Mouse (Mus musculus) layer of hippocampus, adult 2 months (tissue): ENCODE results near the gene Tox2. TPM values are rescaled to one million over a fixed set of nuclear protein-coding genes. Genes with fewer than 3 reads are reported as not detected.

Source experiments
- DNase-seq, 2 experiments: peaks; one replicate each; pipeline ENCODE4 v3.0.0; 2022; ENCODE audit warnings: low spot score in 2 of 2
- H3K27ac ChIP-seq: fragments of 200-600 bp; 2 replicates; pipeline ENCODE4 v1.8.1; 2022
- H3K4me3 ChIP-seq: fragments of 200-600 bp; 2 replicates; pipeline ENCODE4 v1.8.1; 2022; ENCODE audit warnings: mild to moderate bottlenecking
- CTCF ChIP-seq: fragments of 200-600 bp; conservative IDR thresholded peaks from 2 replicates; pipeline ENCODE4 v1.8.1; 2022; ENCODE audit warnings: antibody characterized with exemption, mild to moderate bottlenecking, moderate library complexity
- total RNA-seq, 2 experiments: library from RNA; stranded (reverse); gene quantifications; 2 replicates each; pipeline ENCODE4 v1.2.3; 2021

The Tox2 gene
- total RNA-seq, 2 experiments from 2014 or later: 20.8 to 21.3 TPM

DNA sequence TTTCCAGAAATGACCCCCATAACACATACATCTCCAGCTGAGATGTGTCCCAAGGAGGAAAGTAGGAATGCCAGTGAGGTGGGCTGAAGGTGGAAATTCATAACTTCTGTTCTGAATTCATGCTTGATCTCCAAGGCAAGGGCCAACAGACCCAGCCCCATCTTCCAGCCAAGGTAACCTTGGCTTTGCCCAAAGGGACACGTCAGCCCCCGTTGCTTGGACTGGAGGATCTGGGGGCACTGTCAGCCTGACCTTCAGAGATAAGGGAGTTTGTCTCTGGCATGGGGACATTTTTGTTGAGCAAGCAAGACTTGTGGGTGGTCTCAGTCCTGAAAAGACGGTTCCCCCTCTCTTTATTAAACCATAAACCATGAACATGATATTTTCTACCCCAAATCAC, 15.2 kb downstream of the Tox2 start:
- no peak for DNase-seq
- Histone ChIP-seq H3K4me3 (no peak overlapping the region), H3K27ac (no peak overlapping the region)
- TF ChIP-seq CTCF: no peak

DNA sequence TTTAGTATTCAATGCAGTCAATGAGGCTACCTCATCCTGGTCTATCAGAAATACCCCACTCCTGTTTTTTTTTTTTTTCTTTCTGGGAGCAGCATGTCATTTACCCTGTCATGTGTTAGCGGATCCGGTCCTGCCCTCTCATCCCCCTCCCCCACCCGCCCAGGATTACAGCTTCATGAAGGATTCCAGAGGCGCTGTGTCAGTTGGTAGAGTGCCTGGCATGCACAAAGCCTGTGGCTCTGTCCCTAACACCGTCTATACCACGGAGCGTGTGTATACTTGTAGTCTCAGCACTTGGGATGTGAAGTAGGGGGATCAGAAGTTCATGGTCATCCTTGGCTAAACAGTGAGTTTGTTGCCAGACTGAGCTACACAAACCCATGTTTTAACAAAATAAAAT, 15.6 kb downstream of the Tox2 start:
- H3K4me3 ChIP-seq: no peak overlapping the region
- no peak for DNase-seq
- no peak overlapping the region for H3K27ac ChIP-seq
- TF ChIP-seq CTCF: no peak

DNA sequence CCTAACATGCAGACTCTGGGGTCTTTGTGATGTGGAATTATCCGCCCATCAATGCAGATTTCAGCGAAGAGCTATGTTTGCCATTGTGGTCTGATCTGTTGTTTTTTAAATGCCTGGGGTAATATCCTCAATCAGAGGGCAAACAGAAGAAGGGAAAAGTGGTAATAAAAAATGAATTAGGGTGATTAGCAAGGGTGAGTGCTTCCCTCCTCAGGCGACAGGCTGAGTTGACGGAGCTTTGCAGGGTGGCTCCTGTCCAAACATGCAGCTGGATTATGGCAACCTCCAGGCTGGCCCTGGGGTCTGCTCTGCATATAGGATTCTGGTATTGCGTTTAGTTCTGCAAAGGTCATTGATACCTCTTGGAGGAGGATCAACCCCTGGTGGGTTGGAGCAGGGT, 16.5 kb downstream of the Tox2 start:
- Histone ChIP-seq H3K4me3 (no peak overlapping the region), H3K27ac (no peak overlapping the region)
- no peak for DNase-seq
- no peak for TF ChIP-seq CTCF

DNA sequence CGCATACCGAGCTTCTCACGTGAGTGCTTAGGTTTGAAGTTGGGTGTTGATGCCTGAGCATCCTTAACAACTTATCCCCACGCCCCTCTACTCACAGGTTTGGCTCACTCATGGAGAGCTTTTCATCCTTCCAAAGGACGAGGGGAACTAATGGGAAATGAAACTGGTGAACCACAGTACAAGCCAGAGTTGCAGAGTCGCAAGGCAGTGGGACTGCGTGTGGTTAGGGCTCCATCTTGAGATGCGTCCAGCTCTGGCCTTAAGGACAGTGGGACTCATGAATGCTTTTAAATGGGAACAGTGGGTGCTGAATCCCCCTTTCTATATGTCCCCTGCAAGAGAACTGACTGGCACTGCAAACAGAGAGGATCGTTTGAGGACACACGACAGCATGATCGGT, 17.8 kb downstream of the Tox2 start:
- Histone ChIP-seq H3K4me3 (no peak overlapping the region), H3K27ac (no peak overlapping the region)
- no peak for TF ChIP-seq CTCF
- DNase-seq: no peak

DNA sequence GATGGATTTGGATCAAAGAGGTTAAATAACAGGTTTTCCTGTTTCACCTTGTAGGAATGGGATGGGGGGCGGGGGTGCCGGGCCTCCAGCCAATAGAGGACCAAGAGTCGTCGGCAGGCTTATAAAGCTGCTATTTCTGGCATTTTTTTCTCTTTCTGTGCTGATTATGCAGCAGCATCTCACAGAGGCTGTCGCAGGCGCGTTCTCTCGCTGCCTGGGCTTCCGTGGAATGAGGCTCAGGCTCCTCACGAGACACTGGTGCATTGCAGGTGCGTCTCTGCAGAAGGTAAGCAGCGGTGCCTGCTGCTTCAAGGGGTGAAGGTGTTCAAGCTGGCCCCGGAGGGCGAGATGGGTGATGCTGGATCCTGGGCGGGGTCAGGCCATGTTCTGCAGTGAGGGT, 22.4 kb downstream of the Tox2 start:
- Histone ChIP-seq H3K4me3 (no peak overlapping the region), H3K27ac (peak overlapping the region; percentile 14; the same call in 1 of the 2 replicates)
- no peak for TF ChIP-seq CTCF
- DNase-seq: no peak

DNA sequence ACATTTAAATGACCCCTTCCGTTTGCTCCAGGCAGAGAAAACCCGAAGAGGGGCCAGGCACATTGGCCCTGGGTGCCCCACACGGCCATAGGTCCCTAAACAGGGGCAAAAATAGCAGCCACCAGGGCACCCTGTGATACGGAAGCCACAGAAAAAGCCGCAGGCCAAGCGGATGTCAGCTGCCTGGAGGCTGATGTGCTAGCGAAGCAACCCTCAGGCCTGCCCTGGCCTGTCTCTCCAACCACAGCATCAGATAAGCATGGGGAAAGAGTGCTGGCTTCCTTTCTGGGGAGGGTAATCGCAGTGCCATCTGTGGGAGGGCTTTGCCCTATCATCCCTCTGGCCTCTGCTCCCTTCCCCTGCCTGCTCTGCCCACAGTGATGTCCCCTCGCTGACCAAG, 26.1 kb downstream of the Tox2 start:
- Histone ChIP-seq H3K27ac (no peak overlapping the region), H3K4me3 (no peak overlapping the region)
- no peak for TF ChIP-seq CTCF
- no peak for DNase-seq

DNA sequence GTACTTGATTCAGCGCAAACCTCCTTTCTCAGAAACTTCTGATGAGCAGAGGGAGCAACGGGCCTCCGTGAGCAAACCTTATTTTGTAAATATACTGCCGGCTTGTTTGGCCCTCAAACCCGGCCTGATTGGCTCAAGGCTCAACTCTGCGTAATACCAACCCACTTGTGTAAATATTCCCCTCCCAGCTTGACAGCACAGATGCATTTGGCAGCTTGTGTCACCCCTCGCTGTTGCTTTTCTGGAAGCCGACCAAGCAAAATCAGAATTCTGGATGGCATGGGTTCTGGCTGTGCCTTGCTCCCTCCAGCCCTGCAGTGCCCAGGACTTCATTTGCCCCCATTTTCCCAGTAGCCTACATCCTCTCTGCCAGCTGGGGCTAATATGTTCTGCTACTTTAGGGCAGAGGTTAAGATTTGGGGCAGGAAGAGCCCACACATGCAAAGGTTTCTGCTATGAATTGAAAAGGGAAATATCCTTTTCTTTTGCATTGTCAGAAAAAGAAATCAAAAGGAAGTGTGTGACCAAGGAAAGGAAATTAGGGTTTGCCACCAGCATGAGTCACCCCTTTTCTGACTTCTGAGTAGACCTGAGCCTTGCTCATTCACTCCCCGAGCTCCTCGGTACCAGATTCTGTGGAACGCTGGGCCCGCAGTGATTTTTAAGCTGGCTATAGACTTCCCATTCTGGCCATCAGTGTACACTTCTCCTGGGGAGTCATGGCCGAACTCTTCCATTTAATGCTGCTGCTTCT, 29.0 kb downstream of the Tox2 start:
- Histone ChIP-seq H3K27ac (no peak overlapping the region), H3K4me3 (no peak overlapping the region)
- peak; percentile 59 to 63 for DNase-seq
- TF ChIP-seq CTCF: no peak

DNA sequence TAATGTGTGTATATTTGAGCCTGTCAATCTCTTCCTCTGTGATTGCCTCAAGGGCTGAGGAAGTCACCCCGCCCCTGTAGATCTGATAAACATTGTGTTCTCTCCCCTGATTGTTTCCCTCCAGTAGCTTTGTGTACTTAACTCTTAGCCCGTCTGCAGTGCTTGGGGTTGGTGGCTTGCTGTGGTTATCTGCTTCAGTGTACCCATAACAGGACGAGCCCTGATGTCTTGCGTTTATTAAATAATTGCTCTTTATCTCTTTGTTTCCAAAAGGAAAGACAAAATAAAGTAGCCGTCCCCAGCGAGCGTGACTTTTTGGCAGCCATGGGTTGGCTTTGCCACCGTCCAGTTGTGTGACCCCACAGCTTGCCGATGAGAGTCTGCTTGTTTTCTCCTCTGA, 30.7 kb downstream of the Tox2 start:
- Histone ChIP-seq H3K27ac (no peak overlapping the region), H3K4me3 (no peak overlapping the region)
- no peak for TF ChIP-seq CTCF
- DNase-seq: no peak

DNA sequence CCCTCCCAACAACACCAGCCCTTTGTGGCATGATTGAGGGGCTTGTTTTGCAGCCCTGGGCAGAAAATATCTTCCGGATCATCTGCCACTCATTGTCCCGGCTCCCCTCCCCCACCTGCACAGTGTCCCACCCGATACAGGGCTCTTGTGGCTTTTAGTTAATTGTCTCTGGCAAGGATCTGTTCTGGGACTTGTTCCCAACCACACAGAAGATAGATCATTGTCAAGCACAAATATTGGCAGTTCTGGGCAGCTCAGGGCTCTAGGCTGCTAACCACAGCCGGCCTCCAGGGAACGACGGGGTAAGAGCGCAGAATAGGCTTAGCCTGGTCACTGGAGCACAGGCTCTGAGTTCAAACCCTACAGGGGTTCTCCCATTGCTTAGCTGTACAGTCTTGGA, 33.1 kb downstream of the Tox2 start:
- H3K27ac ChIP-seq: peak overlapping the region; percentile 32; the same call in 1 of the 2 replicates
- H3K4me3 ChIP-seq: no peak overlapping the region
- peak; percentile 20; the same call in 1 of the 2 replicates for TF ChIP-seq CTCF
- peak; percentile 35 to 39 for DNase-seq

DNA sequence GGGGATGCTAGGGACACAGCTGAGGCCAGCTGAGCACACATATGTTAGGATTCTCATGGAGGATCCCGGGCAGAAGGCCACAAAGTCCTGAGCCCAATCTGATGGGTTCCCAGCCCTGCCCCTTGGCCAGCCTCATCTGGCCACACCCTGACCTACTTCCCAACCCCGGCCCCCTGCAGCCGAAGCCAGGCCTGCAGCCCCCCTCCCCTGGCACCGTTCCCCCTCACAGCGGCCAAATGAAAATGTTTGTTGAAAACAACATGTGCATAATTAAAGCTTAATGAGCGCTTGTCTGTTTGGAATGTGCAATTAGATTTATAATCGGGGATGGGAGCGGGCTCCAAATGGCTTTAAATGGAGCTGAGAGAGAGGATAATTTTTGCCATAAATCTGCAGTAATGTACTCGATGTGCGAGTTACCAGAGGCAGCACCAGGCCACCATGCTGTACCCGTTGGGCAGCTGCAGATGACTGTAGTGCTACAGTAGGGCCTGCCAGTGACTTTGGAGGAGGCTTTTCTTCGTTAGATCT, 35.1 kb downstream of the Tox2 start:
- no peak overlapping the region for H3K4me3 ChIP-seq
- DNase-seq: peak; percentile 28 to 45
- H3K27ac ChIP-seq: no peak overlapping the region
- TF ChIP-seq CTCF: no peak

DNA sequence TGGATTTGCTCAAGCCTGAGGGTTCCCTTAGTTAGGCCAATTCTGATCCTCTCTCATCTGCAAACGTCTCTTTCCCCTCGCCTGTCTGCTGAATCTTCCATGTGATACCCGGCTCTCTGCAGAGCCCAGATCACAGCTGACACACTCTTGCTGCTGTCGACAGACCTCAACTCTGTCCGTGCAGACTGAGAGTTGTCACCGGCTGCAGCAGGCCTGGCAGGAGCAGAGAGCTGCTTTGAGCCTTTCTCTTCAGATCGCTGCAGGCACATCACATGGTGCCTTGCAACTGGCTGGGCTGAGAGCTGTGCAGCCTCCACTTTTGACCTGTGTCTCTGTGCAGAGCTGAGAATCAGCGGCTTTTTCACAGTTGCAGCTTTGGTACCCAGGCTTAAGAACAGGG, 37.0 kb downstream of the Tox2 start:
- Histone ChIP-seq H3K4me3 (no peak overlapping the region), H3K27ac (no peak overlapping the region)
- TF ChIP-seq CTCF: no peak
- no peak for DNase-seq

DNA sequence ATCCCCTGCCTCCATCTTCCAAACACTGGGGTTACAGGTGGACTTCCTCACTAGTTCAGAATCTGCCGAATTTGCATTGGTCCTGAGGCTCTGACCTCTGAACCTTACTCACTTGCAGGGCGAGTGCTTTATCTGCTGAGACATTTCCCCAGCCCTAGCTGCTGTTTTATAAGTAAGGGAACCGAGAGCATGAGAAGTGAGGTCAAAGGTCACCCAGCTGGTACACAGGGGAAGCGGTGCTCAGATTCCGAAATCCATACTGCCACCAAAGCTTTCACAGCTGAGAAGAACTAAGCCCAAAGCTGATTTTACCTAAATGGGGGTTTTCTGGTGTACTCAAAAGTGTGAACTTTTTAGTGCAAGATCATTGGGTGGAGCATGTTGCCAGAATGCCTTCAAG, 38.9 kb downstream of the Tox2 start:
- no peak for DNase-seq
- Histone ChIP-seq H3K27ac (no peak overlapping the region), H3K4me3 (no peak overlapping the region)
- TF ChIP-seq CTCF: no peak

DNA sequence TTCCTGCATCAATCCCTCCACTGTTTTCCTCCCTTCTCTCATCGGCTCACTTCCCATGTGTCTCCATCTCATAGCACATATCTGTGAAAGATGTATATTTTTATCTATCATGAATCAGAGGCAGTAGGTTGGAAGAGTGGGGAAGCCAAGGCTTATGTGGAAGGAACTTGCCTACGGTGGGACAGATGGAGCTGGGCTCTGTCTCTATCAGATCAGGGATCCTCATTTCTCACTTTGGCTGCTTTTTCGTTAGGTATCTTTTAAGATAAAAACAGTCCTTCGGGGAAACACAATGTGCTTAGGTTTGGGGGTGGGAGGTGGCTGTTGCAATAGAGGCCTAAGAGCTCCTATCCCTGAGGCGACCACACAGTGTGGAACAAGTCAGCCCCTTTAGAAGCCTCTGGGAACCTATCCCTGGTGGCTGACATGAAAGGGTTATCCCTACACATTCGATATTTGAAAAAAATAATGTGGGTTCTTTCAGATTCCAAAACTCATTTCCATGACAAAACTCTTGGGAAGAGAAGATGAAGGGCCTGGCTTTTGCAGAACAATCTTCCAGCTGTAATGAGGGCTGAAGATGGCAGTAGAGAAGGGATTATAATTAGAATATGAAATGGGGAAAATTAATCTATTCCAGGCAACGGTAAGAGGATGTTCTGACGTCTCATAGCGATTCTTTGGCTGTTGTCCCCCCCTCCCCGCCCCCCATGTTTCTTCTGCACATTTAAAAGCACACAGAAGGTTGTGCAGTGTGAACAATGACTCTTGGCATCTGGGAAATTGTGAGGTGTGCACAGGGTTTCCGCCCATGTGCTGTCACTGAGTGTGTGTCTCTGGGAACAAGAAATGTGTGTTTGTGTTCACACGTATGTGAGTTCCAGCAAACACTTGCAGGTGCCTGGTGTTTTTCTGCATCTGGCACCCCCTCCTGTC, 41.3 kb downstream of the Tox2 start:
- Histone ChIP-seq H3K27ac (no peak overlapping the region), H3K4me3 (no peak overlapping the region)
- TF ChIP-seq CTCF: 0 out of 2 replicates have a peak, but pooled peaks have one; percentile 10
- DNase-seq: peak in 1 of 2 experiments; percentile 22
